8 mouse cellular contexts compared by ENCODE assay signal in the genomic region with DNA sequence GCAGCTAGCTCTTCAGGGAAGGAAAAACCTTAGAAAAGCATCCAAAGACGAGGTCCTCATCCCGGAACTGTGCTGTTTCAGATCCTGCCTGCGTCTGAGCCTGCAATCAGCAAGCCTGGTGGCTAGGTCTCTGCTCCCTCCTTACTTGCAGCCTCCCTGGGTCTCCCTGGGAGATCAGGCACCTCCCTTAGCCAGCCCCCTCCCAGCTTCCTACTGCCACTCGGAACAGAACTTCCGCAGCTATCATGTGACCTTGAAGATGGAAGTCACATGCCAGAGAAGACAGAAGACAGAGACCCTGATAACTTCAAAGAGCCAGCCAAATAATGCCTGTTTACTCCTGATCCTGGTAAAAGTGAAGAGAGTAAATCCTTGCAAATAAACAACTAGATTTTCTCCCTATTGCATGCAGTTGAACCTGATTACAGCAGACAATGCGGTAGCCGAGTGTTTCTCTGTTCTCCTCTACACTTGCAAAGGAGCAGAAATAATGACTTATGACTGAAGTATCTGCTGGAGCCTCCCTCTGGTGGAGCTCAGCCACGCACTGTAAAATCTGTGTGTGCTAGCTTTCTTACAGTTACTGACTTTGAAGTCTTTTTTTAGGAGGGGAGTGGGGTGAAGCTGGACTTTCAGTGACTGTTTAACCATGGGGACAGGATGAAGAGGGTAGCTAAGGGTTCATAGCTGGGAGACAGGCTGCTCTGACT. TPM values are rescaled to one million over a fixed set of nuclear protein-coding genes. Genes with fewer than 3 reads are reported as not detected.
A peak's percentile ranks its signal among the peaks of the same experiment; 100 is the strongest.
DNase-seq lines count a peak whose midpoint lies in the region; ATAC-seq and TF ChIP-seq lines count a peak whose summit lies in the region.

No protein-coding gene starts in this region.

- no peak for TF ChIP-seq EP300 in lung, postnatal 0 days (IDR thresholded peaks at IDR 0.05)

- intact Hi-C loops in heart, postnatal 25 days (cut with DNase I), result loop anchor here (5.0 kb wide), 1 partner anchor 87 kb away; no protein-coding TSS in a partner anchor

- peak overlapping the region; percentile 32 for H3K4me2 ChIP-seq in intestine, postnatal 0 days (replicated peaks; ENCODE audit: low read depth)
- peak overlapping the region; percentile 25 for H3K4me2 ChIP-seq in lung, postnatal 0 days (replicated peaks; ENCODE audit: low read depth, low read length)

- H3K36me3 ChIP-seq in E14TG2a.4 (ENCODE audit: insufficient read depth, low read length), result no peaks in the 10 kb centered on the region
- no peaks in the 10 kb centered on the region for H3K36me3 ChIP-seq in intestine, postnatal 0 days (ENCODE audit: control insufficient read depth, insufficient read depth)
- no peaks in the 10 kb centered on the region for H3K36me3 ChIP-seq in lung, postnatal 0 days (ENCODE audit: insufficient read depth, low read length)

- 31% methylated on average over 8 of the region's 8 CpGs for WGBS in intestine, postnatal 0 days
- WGBS in lung, postnatal 0 days, result 35% methylated on average over 8 of the region's 8 CpGs

- H3K27ac ChIP-seq in intestine, postnatal 0 days (ENCODE audit: low read depth, low read length), result no peak overlapping the region
- no peak overlapping the region for H3K27ac ChIP-seq in lung, postnatal 0 days (ENCODE audit: low read length)

- H3K4me3 ChIP-seq in E14TG2a.4 (replicated peaks; ENCODE audit: low read length), result peak overlapping the region; percentile 71
- H3K4me3 ChIP-seq in intestine, postnatal 0 days (ENCODE audit: low read depth, low read length), result no peak overlapping the region
- H3K4me3 ChIP-seq in lung, postnatal 0 days (ENCODE audit: low read depth, low read length), result no peak overlapping the region

- no peak overlapping the region for H3K9ac ChIP-seq in intestine, postnatal 0 days (ENCODE audit: low read depth, low read length)
- H3K9ac ChIP-seq in lung, postnatal 0 days (replicated peaks; ENCODE audit: low read depth), result no peak overlapping the region

- no peak for TF ChIP-seq CTCF in E14TG2a.4 (conservative IDR thresholded peaks at IDR 0.05; ENCODE audit: low read length)
- TF ChIP-seq CTCF in intestine, postnatal 0 days (IDR thresholded peaks at IDR 0.05; ENCODE audit: low read depth), result peak; percentile 29; the same call in 1 of the 2 replicates
- peak; percentile 24; the same call in 1 of the 2 replicates for TF ChIP-seq CTCF in lung, postnatal 0 days (IDR thresholded peaks at IDR 0.05)

- no peak for ATAC-seq in intestine, postnatal 0 days
- no peak for ATAC-seq in lung, postnatal 0 days

- peaks cover 11% of the 10 kb centered on the region for H3K9me3 ChIP-seq in E14TG2a.4 (ENCODE audit: low read length)
- no peaks in the 10 kb centered on the region for H3K9me3 ChIP-seq in intestine, postnatal 0 days (ENCODE audit: control insufficient read depth)
- no peaks in the 10 kb centered on the region for H3K9me3 ChIP-seq in lung, postnatal 0 days (ENCODE audit: low read length)

- peak; percentile 99 for DNase-seq in heart, adult 11 months
- no peak for DNase-seq in heart, postnatal 25 days (ENCODE audit: low spot score)
- DNase-seq in gastrocnemius, adult 18-20 months (ENCODE audit: low spot score), result peak; percentile 47
- DNase-seq in lung, postnatal 0 days (ENCODE audit: low spot score), result peak; percentile 22
- peak; percentile 63 for DNase-seq in thymus, postnatal 0 days (ENCODE audit: low spot score)
- DNase-seq in c-Kit-positive CD71-positive TER-119-positive erythroid progenitor cells, embryonic 14.5 days (ENCODE audit: low spot score), result no peak

- H3K4me1 ChIP-seq in E14TG2a.4 (replicated peaks; ENCODE audit: low read depth, low read length), result peaks cover 74% of the 10 kb centered on the region
- no peaks in the 10 kb centered on the region for H3K4me1 ChIP-seq in intestine, postnatal 0 days (replicated peaks; ENCODE audit: control insufficient read depth, insufficient read depth, low read length)
- H3K4me1 ChIP-seq in lung, postnatal 0 days (ENCODE audit: insufficient read depth, low read depth, low read length), result peaks cover 4% of the 10 kb centered on the region; the same call in 1 of the 2 replicates

- H3K27me3 ChIP-seq in E14TG2a.4 (ENCODE audit: insufficient read depth, low read length), result no peaks in the 10 kb centered on the region
- H3K27me3 ChIP-seq in intestine, postnatal 0 days (replicated peaks; ENCODE audit: control insufficient read depth, insufficient read depth, low read length), result no peaks in the 10 kb centered on the region
- H3K27me3 ChIP-seq in lung, postnatal 0 days (replicated peaks; ENCODE audit: insufficient read depth, low read length), result no peaks in the 10 kb centered on the region

RNA-seq across cellular contexts. Expression of gene Wdr26, which starts 22.7 kb away (rescaled TPM):
- total RNA-seq in heart, postnatal 25 days (2021), result 100 to 1,000 TPM in 1 of 2 experiments, 10 to 100 TPM in 1; 96.0 to 103 TPM
- 10 to 100 TPM; 89.7 to 92.7 TPM for total RNA-seq in gastrocnemius, adult 18-20 months (2021)
- 29.3 and 32.8 TPM in 2 replicates for polyA plus RNA-seq in intestine, postnatal 0 days (2015; fragmentation: Nextera tagmentation; extraction: Ambion mirVana)
- polyA plus RNA-seq in lung, postnatal 0 days (2015; fragmentation: Nextera tagmentation; extraction: Ambion mirVana), result 49.1 and 50.9 TPM in 2 replicates
- polyA plus RNA-seq in thymus, postnatal 0 days (2015; fragmentation: Nextera tagmentation; extraction: Ambion mirVana), result 47.9 and 56.5 TPM in 2 replicates

Comparison
In these comparisons a context has a peak if more than half of its experiments do, and no peak if none do; other contexts are left out.
1. DNase-seq: peak in heart, adult 11 months (single experiment), gastrocnemius, adult 18-20 months (single experiment), lung, postnatal 0 days (single experiment) and thymus, postnatal 0 days (single experiment); none in heart, postnatal 25 days (single experiment) and c-Kit-positive CD71-positive TER-119-positive erythroid progenitor cells, embryonic 14.5 days (single experiment).